Mouse (Mus musculus) forebrain, embryonic 16.5 days (tissue): ENCODE measurements around the gene Spns3. TPM values are rescaled to one million over a fixed set of nuclear protein-coding genes. Genes with fewer than 3 reads are reported as not detected.

Experiments
- ATAC-seq: fragments of 200-750 bp; cut with Nextera tagmentation; 2 replicates; pipeline ENCODE4 v1.8.0; 2017; ENCODE audit warnings: mild to moderate bottlenecking, moderate library complexity
- H3K27ac ChIP-seq: fragments of 300-500 bp; sonication (generic); 2 replicates; pipeline ENCODE4 v1.5.1; 2014; ENCODE audit warnings: low read length, control low read depth
- H3K27me3 ChIP-seq: fragments of 300-500 bp; sonication (generic); replicated peaks from 2 replicates; pipeline ENCODE4 v1.6.1; 2014; ENCODE audit warnings: low read length; ENCODE audit not compliant: control insufficient read depth, insufficient read depth
- H3K36me3 ChIP-seq: fragments of 300-500 bp; sonication (generic); 2 replicates; pipeline ENCODE4 v1.6.1; 2014; ENCODE audit not compliant: control insufficient read depth, insufficient read depth
- H3K4me1 ChIP-seq: fragments of 300-500 bp; sonication (generic); replicated peaks from 2 replicates; pipeline ENCODE4 v1.6.1; 2014; ENCODE audit warnings: low read length; ENCODE audit not compliant: control insufficient read depth, insufficient read depth
- H3K4me2 ChIP-seq: fragments of 300-500 bp; sonication (generic); 2 replicates; pipeline ENCODE4 v1.6.1; 2014; ENCODE audit warnings: mild to moderate bottlenecking, low read length, control low read depth
- H3K4me3 ChIP-seq: fragments of 300-500 bp; sonication (generic); replicated peaks from 2 replicates; pipeline ENCODE4 v1.5.1; 2014; ENCODE audit warnings: mild to moderate bottlenecking, low read length, control low read depth
- H3K9ac ChIP-seq: fragments of 300-500 bp; sonication (generic); replicated peaks from 2 replicates; pipeline ENCODE4 v1.6.1; 2014; ENCODE audit warnings: low read depth, low read length, control low read depth
- H3K9me3 ChIP-seq: fragments of 300-500 bp; sonication (generic); 2 replicates; pipeline ENCODE4 v1.6.1; 2016; ENCODE audit warnings: low read length; ENCODE audit not compliant: control insufficient read depth
- WGBS: fragments of 180-500 bp; shearing (Covaris S2); extraction: QIAGEN DNeasy Blood & Tissue Kit; methylation state at CpG from one replicate; pipeline ENCODE4 v1.1.7; 2014; 5-methylcytosine and 5-hydroxymethylcytosine counted together
- polyA plus RNA-seq: library from polyadenylated mRNA; unstranded; fragments of >200 nt; fragmentation: Nextera tagmentation; extraction: Ambion mirVana; gene quantifications from 2 replicates; pipeline ENCODE4 v1.2.1, GENCODE M21; 2015

The Spns3 gene
- polyA plus RNA-seq = not detected in 2 replicates

DNA sequence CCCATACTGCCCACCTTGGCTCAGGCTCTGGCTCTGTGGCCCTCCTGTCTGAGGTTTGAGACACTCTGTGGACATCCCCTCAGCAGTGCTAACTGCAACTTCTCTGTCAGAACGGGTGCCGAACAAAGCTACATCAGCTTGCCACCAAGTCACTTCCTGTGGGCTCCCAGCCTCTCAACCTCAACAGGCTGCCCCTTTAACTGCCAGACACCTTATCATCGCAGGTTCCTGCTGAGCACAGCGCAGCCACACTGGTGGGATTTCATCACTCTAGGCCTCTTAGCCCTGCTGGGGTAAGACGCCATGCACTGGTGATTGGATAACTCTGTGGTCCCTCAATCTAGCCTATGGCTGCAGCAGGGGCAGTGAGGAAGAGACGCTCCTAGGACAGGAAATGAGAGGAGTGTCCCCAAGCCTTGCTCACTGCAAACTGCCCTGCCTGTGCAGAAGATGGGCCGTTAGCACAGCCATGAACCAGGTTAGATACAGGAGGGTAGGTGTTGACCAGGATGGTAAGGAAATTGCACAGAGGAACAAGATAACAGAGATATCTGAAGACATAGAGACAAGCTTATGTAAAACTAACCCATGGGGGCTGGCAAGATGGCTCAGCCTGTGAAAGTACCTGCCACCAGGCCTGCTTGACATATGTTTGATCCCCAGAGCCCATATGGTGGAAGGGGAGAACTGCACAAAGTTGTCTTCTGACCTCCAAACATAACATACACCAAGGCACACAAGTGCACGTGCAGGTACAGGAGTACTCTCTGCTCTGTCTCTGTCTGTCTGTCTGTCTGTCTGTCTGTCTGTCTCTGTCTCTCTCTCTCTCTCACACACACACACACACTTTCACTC, at the start of gene Spns3:
Gene Spns3, minus strand, starts transcription at position 373 of the 855 bp plus-strand sequence.
- H3K9ac ChIP-seq = no peak within 1 kb of the TSS
- H3K4me1 ChIP-seq = no peaks in the 10 kb centered on the region
- WGBS = 73% methylated on average over 8 of the region's 8 CpGs
- no peak within 1 kb of the TSS for H3K4me3 ChIP-seq
- H3K9me3 ChIP-seq = no peaks in the 10 kb centered on the region
- no peak within 1 kb of the TSS for H3K4me2 ChIP-seq
- no peaks in the 10 kb centered on the region for H3K36me3 ChIP-seq
- no peaks in the 10 kb centered on the region for H3K27me3 ChIP-seq
- ATAC-seq = no peak
- no peak within 1 kb of the TSS for H3K27ac ChIP-seq

- Histone ChIP-seq H3K9me3 (no peaks in the 10 kb centered on the region), H3K27me3 (no peaks in the 10 kb centered on the region), H3K9ac (no peak overlapping the region), H3K36me3 (no peaks in the 10 kb centered on the region), H3K4me1 (no peaks in the 10 kb centered on the region), H3K4me2 (no peak overlapping the region), H3K27ac (no peak overlapping the region), H3K4me3 (no peak overlapping the region)
- no peak for ATAC-seq
- 87% methylated on average over 4 of the region's 4 CpGs for WGBS
Measured at GRCm38 (mm10) chr11:72597780-72598179, 47.5 kb upstream of the Spns3 start.

GRCm38 (mm10) chr11:72595010-72595737, 44.9 kb upstream of the Spns3 start:
- no peaks in the 10 kb centered on the region for H3K9me3 ChIP-seq
- no peaks in the 10 kb centered on the region for H3K4me1 ChIP-seq
- ATAC-seq = no peak
- no peak overlapping the region for H3K4me2 ChIP-seq
- H3K4me3 ChIP-seq = no peak overlapping the region
- H3K9ac ChIP-seq = no peak overlapping the region
- WGBS = 59% methylated on average over 2 of the region's 2 CpGs
- no peak overlapping the region for H3K27ac ChIP-seq
- no peaks in the 10 kb centered on the region for H3K36me3 ChIP-seq
- no peaks in the 10 kb centered on the region for H3K27me3 ChIP-seq

DNA sequence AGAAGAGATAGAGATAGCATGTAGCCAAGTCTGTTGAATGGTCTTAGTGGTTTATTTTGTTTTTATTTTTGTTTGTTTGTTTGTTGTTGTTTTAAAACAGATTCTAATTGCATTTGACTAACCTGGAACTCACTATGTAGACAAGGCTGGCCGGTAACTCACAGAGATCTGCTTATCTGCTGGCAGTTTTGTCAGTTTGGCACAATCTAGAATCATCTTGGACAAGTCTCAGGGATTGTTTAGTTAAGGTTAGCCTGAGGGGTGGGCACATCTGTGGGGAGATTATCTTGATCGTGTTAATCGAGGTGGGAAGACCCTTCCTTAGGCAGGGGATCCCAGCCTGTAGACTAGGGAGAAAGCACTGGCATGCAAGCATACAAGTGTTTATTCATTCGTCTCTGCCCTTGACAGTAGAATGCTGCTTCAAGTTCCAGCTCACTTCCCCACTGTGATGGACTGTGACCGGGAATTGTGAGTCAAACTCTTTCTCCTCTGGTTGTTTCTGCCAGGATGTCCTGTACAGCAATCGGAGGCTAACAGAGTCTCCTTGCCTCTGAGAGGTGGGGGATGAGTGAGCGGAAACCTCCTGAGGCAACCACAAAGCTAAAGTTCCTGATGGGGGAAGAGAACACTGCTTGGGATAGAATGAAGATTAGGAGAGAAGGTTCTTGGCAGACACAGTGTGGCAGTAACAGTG, 37.4 kb upstream of the Spns3 start:
- Histone ChIP-seq H3K27me3 (no peaks in the 10 kb centered on the region), H3K27ac (no peak overlapping the region), H3K9ac (no peak overlapping the region), H3K4me1 (no peaks in the 10 kb centered on the region), H3K4me2 (no peak overlapping the region), H3K4me3 (no peak overlapping the region), H3K36me3 (no peaks in the 10 kb centered on the region), H3K9me3 (no peaks in the 10 kb centered on the region)
- ATAC-seq = no peak
- 70% methylated on average over 7 of the region's 7 CpGs for WGBS

DNA sequence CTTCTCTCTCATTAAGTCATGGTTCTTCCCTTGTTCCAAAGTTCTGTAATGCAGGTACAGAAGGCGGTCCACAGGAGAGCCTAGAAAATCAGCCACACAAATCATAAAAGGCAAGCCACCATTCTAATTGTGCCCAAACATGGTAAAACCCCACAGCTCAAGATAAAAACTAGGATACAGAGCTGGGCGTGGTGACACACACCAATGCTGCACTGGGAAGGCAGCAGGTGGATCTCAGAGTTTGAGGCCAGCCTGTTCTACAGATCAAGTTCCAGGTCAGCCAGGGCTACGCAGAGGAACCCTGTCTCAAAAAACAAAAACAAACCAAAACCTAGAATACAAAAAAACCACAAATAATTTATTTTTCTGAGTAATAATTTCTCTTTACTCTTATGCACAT, 36.3 kb upstream of the Spns3 start:
- Histone ChIP-seq H3K27ac (no peak overlapping the region), H3K36me3 (no peaks in the 10 kb centered on the region), H3K4me3 (no peak overlapping the region), H3K4me2 (no peak overlapping the region), H3K27me3 (no peaks in the 10 kb centered on the region), H3K4me1 (no peaks in the 10 kb centered on the region), H3K9ac (no peak overlapping the region), H3K9me3 (no peaks in the 10 kb centered on the region)
- no peak for ATAC-seq
- WGBS = 83% methylated on average over 3 of the region's 3 CpGs

- Histone ChIP-seq H3K4me1 (no peaks in the 10 kb centered on the region), H3K9me3 (no peaks in the 10 kb centered on the region), H3K4me2 (no peak overlapping the region), H3K36me3 (no peaks in the 10 kb centered on the region), H3K27ac (no peak overlapping the region), H3K27me3 (no peaks in the 10 kb centered on the region), H3K4me3 (no peak overlapping the region), H3K9ac (no peak overlapping the region)
- no peak for ATAC-seq
- 91% methylated on average over 2 of the region's 2 CpGs for WGBS
Measured at GRCm38 (mm10) chr11:72583092-72583491, 32.8 kb upstream of the Spns3 start.

DNA sequence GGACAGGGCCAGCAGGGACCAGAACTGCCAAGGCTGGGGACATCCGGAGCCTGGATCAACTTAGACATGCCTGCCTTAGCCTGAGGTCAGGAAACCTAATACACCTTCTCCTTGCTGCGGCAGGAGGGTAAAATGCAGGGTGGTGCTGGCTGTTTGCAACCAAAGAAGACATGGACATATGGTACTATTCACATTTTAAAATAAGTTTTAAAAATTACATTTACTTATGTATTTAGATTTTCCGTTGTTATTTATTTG, 32.1 kb upstream of the Spns3 start:
- Histone ChIP-seq H3K36me3 (no peaks in the 10 kb centered on the region), H3K27ac (no peak overlapping the region), H3K4me2 (no peak overlapping the region), H3K9ac (no peak overlapping the region), H3K4me1 (no peaks in the 10 kb centered on the region), H3K27me3 (no peaks in the 10 kb centered on the region), H3K9me3 (no peaks in the 10 kb centered on the region), H3K4me3 (no peak overlapping the region)
- no peak for ATAC-seq
- 85% methylated on average over 3 of the region's 3 CpGs for WGBS

DNA sequence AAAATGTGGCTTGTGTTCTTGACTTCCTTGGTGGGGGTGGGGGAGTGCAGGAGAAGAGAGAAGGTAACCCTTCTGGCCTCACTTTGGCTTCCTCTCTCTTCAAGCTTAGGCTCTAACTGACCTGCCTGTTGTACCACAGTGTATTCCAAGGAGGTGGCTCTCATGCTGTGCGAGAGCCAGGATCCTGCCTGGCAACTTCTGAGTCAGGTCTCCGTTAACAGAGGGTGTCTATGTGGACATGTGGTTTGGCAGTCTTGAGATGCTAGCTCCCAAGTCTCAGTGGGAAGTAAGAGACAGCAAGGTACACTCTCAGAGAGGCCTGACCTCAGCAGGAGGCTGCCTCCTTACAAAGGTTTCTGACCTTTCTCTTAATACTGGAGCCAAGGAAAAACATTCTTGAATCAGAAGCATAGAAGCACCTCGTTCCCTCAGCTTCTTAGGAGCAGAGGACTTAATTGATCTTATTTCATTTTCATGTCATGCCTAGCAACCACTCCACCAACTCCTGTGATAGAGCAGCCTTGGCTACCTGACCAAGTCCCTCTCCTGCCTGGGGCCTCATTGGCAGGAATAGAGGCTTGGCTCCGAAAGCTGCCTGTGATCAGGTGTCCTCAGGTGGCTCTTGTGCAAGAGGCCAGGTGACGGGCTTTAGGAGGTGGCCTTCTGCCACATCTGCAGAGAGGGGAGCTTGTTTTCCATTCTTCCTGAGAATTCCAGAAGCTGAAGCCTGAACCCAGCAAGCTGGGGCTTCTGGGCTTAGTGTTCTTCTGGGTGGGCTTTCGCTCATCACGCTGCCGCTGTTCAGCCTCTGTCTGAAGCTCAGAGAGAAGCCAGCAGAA, 31.5 kb upstream of the Spns3 start:
- no peak overlapping the region for H3K4me2 ChIP-seq
- no peaks in the 10 kb centered on the region for H3K36me3 ChIP-seq
- H3K9me3 ChIP-seq = no peaks in the 10 kb centered on the region
- no peak overlapping the region for H3K9ac ChIP-seq
- H3K4me3 ChIP-seq = no peak overlapping the region
- no peak for ATAC-seq
- peaks cover 4% of the 10 kb centered on the region for H3K4me1 ChIP-seq
- 80% methylated on average over 8 of the region's 8 CpGs for WGBS
- no peak overlapping the region for H3K27ac ChIP-seq
- H3K27me3 ChIP-seq = no peaks in the 10 kb centered on the region

DNA sequence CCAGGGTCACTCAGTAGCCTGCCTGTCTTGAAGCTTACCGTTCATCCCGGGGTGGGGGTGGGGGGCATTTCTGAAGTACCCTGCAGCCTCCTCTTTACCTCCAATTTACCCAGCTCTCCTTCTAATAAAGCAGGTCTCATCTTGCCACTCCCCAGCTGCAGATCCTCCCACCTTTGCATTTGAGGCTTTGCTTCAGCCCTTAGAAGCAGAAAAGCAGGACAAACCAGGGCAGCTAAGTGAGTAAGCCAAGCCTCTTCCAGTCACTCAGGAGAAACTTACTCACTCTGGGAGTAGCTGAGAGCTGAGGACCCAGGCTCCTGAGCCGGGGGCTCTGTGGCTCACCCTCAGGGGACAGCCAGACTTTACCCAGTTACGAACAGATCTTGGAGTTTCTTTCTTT, 28.2 kb upstream of the Spns3 start:
- no peak overlapping the region for H3K9ac ChIP-seq
- no peaks in the 10 kb centered on the region for H3K36me3 ChIP-seq
- no peak for ATAC-seq
- no peaks in the 10 kb centered on the region for H3K27me3 ChIP-seq
- no peak overlapping the region for H3K4me3 ChIP-seq
- WGBS = 76% methylated on average over 4 of the region's 4 CpGs
- no peak overlapping the region for H3K27ac ChIP-seq
- no peak overlapping the region for H3K4me2 ChIP-seq
- no peaks in the 10 kb centered on the region for H3K9me3 ChIP-seq
- H3K4me1 ChIP-seq = peaks cover 13% of the 10 kb centered on the region
